Mouse (Mus musculus) limb, embryonic 11.5 days (tissue): ENCODE results near the gene Plekhg1. TPM values are rescaled to one million over a fixed set of nuclear protein-coding genes. Genes with fewer than 3 reads are reported as not detected.
A peak's percentile ranks its signal among the peaks of the same experiment; 100 is the strongest.

ENCODE experiments used
- ATAC-seq: fragments of 200-750 bp; cut with Nextera tagmentation; 2 replicates; pipeline ENCODE4 v1.8.0; 2017; ENCODE audit warnings: low read depth; ENCODE audit not compliant: insufficient number of reproducible peaks, low FRiP score, low TSS enrichment
- DNase-seq: peaks from one replicate; pipeline ENCODE4 v3.0.0-alpha.2; 2015; ENCODE audit warnings: low spot score
- H3K27ac ChIP-seq: fragments of 300-500 bp; sonication (generic); replicated peaks from 2 replicates; pipeline ENCODE4 v1.5.1; 2014; ENCODE audit warnings: low read depth, mild to moderate bottlenecking, low read length
- H3K27me3 ChIP-seq: fragments of 300-500 bp; sonication (generic); 2 replicates; pipeline ENCODE4 v1.6.1; 2014; ENCODE audit warnings: mild to moderate bottlenecking, low read length, mixed read lengths; ENCODE audit not compliant: control insufficient read depth, insufficient read depth
- H3K36me3 ChIP-seq: fragments of 300-500 bp; sonication (generic); 2 replicates; pipeline ENCODE4 v1.6.1; 2014; ENCODE audit warnings: mild to moderate bottlenecking, low read length, moderate library complexity, mixed read lengths; ENCODE audit not compliant: control insufficient read depth, insufficient read depth
- H3K4me1 ChIP-seq: fragments of 300-500 bp; sonication (generic); 2 replicates; pipeline ENCODE4 v1.6.1; 2014; ENCODE audit warnings: low read length, mixed read lengths; ENCODE audit not compliant: control insufficient read depth, insufficient read depth
- H3K4me2 ChIP-seq: fragments of 300-500 bp; sonication (generic); 2 replicates; pipeline ENCODE4 v1.6.1; 2014; ENCODE audit warnings: low read depth, mild to moderate bottlenecking, moderate library complexity; ENCODE audit not compliant: severe bottlenecking
- H3K4me3 ChIP-seq: fragments of 300-500 bp; sonication (generic); 2 replicates; pipeline ENCODE4 v1.5.1; 2014; ENCODE audit warnings: low read depth, low read length
- H3K9ac ChIP-seq: fragments of 300-500 bp; sonication (generic); 2 replicates; pipeline ENCODE4 v1.6.1; 2014; ENCODE audit warnings: mild to moderate bottlenecking, low read length
- H3K9me3 ChIP-seq: fragments of 300-500 bp; sonication (generic); 2 replicates; pipeline ENCODE4 v1.6.1; 2016; ENCODE audit warnings: low read length; ENCODE audit not compliant: control insufficient read depth
- WGBS: fragments of 180-500 bp; shearing (Covaris S2); extraction: QIAGEN DNeasy Blood & Tissue Kit; methylation state at CpG from one replicate; pipeline ENCODE4 v1.1.7; 2014; 5-methylcytosine and 5-hydroxymethylcytosine counted together
- polyA plus RNA-seq: library from polyadenylated mRNA; unstranded; fragments of >200 nt; fragmentation: Nextera tagmentation; extraction: Ambion mirVana; gene quantifications from 2 replicates; pipeline ENCODE4 v1.2.1, GENCODE M21; 2014

Gene Plekhg1
- 10.2 and 10.7 TPM in 2 replicates for polyA plus RNA-seq

- Histone ChIP-seq H3K4me3 (peak within 1 kb of the TSS; percentile 64), H3K4me1 (peaks cover 5% of the 10 kb centered on the region; the same call in 1 of the 2 replicates), H3K27me3 (no peaks in the 10 kb centered on the region), H3K9me3 (no peaks in the 10 kb centered on the region), H3K27ac (peak within 1 kb of the TSS; percentile 65), H3K9ac (peak within 1 kb of the TSS; percentile 64), H3K4me2 (peak within 1 kb of the TSS; percentile 92), H3K36me3 (no peaks in the 10 kb centered on the region)
- ATAC-seq (peak; percentile 83), DNase-seq (peak; percentile 78)
- under 1% methylated on average over 20 of the region's 29 CpGs for WGBS
Observed at GRCm38 (mm10) chr10:3740148-3740503, at the start of gene Plekhg1. TSS of gene Plekhg1 (plus strand) at chr10:3740364.

- 42% methylated on average over 1 of the region's 1 CpGs for WGBS
- no peaks in the 10 kb centered on the region for H3K36me3 ChIP-seq
- H3K4me3 ChIP-seq: no peak overlapping the region
- H3K27me3 ChIP-seq: no peaks in the 10 kb centered on the region
- no peaks in the 10 kb centered on the region for H3K4me1 ChIP-seq
- no peak overlapping the region for H3K4me2 ChIP-seq
- H3K27ac ChIP-seq: no peak overlapping the region
- H3K9me3 ChIP-seq: no peaks in the 10 kb centered on the region
- ATAC-seq: no peak
- DNase-seq: no peak
- H3K9ac ChIP-seq: no peak overlapping the region
Observed at GRCm38 (mm10) chr10:3692791-3693190, 47.4 kb upstream of the Plekhg1 start.

- no peaks in the 10 kb centered on the region for H3K36me3 ChIP-seq
- no peaks in the 10 kb centered on the region for H3K4me1 ChIP-seq
- DNase-seq (no peak), ATAC-seq (no peak)
- H3K27me3 ChIP-seq: no peaks in the 10 kb centered on the region
- WGBS: 32% methylated on average over 6 of the region's 6 CpGs
- no peak overlapping the region for H3K27ac ChIP-seq
- H3K9me3 ChIP-seq: no peaks in the 10 kb centered on the region
- no peak overlapping the region for H3K4me3 ChIP-seq
- no peak overlapping the region for H3K9ac ChIP-seq
- no peak overlapping the region for H3K4me2 ChIP-seq
Observed at GRCm38 (mm10) chr10:3693699-3694280, 46.4 kb upstream of the Plekhg1 start.

GRCm38 (mm10) chr10:3695332-3695905, 44.7 kb upstream of the Plekhg1 start:
- no peak overlapping the region for H3K4me2 ChIP-seq
- no peak overlapping the region for H3K9ac ChIP-seq
- no peak overlapping the region for H3K27ac ChIP-seq
- H3K27me3 ChIP-seq: no peaks in the 10 kb centered on the region
- ATAC-seq: no peak
- H3K36me3 ChIP-seq: no peaks in the 10 kb centered on the region
- no peaks in the 10 kb centered on the region for H3K4me1 ChIP-seq
- H3K4me3 ChIP-seq: no peak overlapping the region
- DNase-seq: no peak
- no peaks in the 10 kb centered on the region for H3K9me3 ChIP-seq
- WGBS: 87% methylated on average over 5 of the region's 5 CpGs

GRCm38 (mm10) chr10:3696727-3697348, 43.3 kb upstream of the Plekhg1 start:
- Histone ChIP-seq H3K36me3 (no peaks in the 10 kb centered on the region), H3K9me3 (no peaks in the 10 kb centered on the region), H3K4me3 (no peak overlapping the region), H3K4me1 (no peaks in the 10 kb centered on the region), H3K9ac (no peak overlapping the region), H3K27ac (no peak overlapping the region), H3K27me3 (no peaks in the 10 kb centered on the region), H3K4me2 (no peak overlapping the region)
- WGBS: 72% methylated on average over 8 of the region's 8 CpGs
- DNase-seq (no peak), ATAC-seq (no peak)

DNA sequence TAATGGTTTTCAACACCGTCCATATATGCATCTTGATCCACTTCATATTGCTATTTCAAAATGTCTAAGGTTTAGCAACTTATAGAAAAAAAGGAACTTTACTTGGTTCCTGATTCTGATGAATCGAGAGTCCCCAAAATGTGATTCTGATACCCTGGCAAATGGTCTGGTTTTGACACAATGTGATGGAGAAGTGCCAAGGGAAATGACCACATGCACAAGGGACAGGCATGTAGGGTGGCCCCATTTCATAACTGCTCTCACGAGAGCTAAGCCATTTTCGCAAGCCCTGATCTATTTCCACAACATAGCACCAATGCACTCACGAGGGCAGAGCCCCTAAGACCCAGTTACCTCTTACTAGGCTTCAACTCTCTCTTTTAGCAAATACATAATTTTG, 42.7 kb upstream of the Plekhg1 start:
- H3K4me3 ChIP-seq: no peak overlapping the region
- WGBS: 76% methylated on average over 5 of the region's 5 CpGs
- H3K36me3 ChIP-seq: no peaks in the 10 kb centered on the region
- DNase-seq: no peak
- H3K4me2 ChIP-seq: no peak overlapping the region
- no peaks in the 10 kb centered on the region for H3K9me3 ChIP-seq
- H3K9ac ChIP-seq: no peak overlapping the region
- no peak for ATAC-seq
- no peaks in the 10 kb centered on the region for H3K4me1 ChIP-seq
- H3K27me3 ChIP-seq: no peaks in the 10 kb centered on the region
- H3K27ac ChIP-seq: no peak overlapping the region

GRCm38 (mm10) chr10:3700225-3701073, 39.7 kb upstream of the Plekhg1 start:
- H3K4me1 ChIP-seq: no peaks in the 10 kb centered on the region
- no peak overlapping the region for H3K9ac ChIP-seq
- ATAC-seq (no peak), DNase-seq (no peak)
- H3K9me3 ChIP-seq: no peaks in the 10 kb centered on the region
- H3K4me2 ChIP-seq: no peak overlapping the region
- H3K27ac ChIP-seq: no peak overlapping the region
- no peak overlapping the region for H3K4me3 ChIP-seq
- H3K36me3 ChIP-seq: no peaks in the 10 kb centered on the region
- no peaks in the 10 kb centered on the region for H3K27me3 ChIP-seq
- 59% methylated on average over 12 of the region's 12 CpGs for WGBS

DNA sequence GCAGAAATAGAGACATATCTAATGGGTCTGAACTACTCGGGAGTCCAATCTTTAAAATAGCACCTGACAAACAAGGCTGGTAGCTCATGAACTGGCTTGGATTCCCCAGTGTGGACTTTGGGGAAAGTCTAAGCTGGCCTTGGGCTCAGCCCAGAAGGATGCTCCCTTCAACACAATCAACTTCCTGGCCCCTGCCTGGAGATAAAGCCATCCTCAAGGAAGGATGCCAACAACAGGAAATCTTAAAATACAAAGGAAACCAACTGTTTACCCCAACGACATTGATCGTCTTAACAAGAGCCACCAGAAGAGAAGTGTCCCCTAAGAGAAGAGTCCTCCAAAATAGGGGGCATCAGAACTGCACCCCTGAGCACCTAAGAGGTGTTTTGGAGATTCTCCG, 38.3 kb upstream of the Plekhg1 start:
- no peaks in the 10 kb centered on the region for H3K9me3 ChIP-seq
- H3K36me3 ChIP-seq: no peaks in the 10 kb centered on the region
- no peak overlapping the region for H3K4me2 ChIP-seq
- ATAC-seq (no peak), DNase-seq (no peak)
- no peaks in the 10 kb centered on the region for H3K27me3 ChIP-seq
- no peak overlapping the region for H3K4me3 ChIP-seq
- no peak overlapping the region for H3K9ac ChIP-seq
- H3K27ac ChIP-seq: no peak overlapping the region
- 76% methylated on average over 4 of the region's 4 CpGs for WGBS
- no peaks in the 10 kb centered on the region for H3K4me1 ChIP-seq
